Mouse (Mus musculus) lung, adult 18-20 months (tissue): Measurements from ENCODE around the gene Metap1.

Source experiments
- DNase-seq, 2 experiments: peaks; one replicate each; pipeline ENCODE4 v3.0.0; 2022; ENCODE audit warnings: mixed read lengths in 2 of 2

The Metap1 gene

GRCm38 (mm10) chr3:138489327-138490033 lies at the start of gene Metap1:
TSS of gene Metap1 (minus strand) at chr3:138489515.
- DNase-seq, result peak; percentile 94 to 95

- DNase-seq, result no peak
Measured at GRCm38 (mm10) chr3:138536031-138536430, 46.7 kb upstream of the Metap1 start.

DNA sequence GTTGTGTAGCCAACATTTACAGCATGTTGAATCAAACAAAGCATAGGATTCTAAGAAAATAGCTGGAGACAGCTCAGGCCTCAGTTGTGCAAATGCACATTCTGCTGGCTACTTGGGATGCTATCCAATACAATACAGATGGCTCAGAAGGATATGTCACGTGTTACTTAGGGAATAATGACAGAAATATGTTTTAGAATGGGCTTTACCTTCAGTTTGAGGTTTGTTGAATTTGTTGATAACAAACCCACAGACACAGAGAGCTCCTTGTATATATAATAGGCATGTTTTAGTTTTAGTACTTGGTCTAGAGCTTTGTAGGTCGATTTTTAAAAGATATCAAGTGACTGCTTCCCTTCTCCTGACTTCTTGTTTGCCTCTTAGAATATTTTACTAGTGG lies 43.4 kb upstream of the Metap1 start:
- DNase-seq, result no peak

- no peak for DNase-seq
Measured at GRCm38 (mm10) chr3:138531479-138532181, 42.3 kb upstream of the Metap1 start.

DNA sequence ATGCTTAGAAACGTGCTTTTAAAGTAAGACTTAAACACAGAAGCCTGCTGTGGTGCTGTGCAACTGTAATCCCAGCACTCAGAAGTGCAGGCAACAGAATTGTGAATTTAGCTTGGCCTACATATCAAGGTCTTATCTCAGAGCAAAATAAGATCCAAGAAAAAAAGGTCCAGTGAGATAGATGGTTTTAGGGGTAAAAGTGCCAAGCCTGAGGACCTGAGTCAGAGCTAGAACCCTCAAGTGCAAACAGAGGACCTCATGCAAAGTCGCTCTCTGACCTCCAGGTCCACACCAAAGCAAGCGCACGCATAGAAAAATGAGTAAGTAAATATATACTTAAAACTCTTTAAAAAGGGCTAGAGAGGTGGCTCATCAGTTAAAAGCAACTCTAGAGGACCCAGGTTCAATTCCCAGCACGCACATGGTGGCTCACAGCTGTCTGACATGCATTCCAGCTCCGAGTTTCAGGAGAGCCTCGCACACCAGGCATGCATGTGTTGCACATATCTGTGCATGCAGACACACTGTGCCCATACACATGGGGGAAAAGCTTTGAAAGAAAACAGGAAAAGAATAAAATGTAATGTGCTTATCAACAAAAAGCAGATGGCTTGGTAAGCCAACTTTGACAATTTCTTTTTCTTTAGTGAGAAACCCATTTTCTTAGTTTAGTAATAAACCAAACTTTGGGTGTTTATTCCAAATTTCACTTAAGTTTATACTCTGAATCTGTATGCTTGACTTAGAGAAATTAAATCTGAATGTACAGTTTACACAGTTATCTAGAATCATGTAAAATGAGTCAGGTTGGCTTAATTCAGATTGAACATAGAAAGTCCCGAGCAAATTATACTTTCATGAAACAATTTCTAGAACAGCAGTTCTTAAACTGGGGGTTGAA lies 41.5 kb upstream of the Metap1 start:
- no peak for DNase-seq

- DNase-seq, result no peak
Measured at GRCm38 (mm10) chr3:138528265-138528664, 39.0 kb upstream of the Metap1 start.

DNA sequence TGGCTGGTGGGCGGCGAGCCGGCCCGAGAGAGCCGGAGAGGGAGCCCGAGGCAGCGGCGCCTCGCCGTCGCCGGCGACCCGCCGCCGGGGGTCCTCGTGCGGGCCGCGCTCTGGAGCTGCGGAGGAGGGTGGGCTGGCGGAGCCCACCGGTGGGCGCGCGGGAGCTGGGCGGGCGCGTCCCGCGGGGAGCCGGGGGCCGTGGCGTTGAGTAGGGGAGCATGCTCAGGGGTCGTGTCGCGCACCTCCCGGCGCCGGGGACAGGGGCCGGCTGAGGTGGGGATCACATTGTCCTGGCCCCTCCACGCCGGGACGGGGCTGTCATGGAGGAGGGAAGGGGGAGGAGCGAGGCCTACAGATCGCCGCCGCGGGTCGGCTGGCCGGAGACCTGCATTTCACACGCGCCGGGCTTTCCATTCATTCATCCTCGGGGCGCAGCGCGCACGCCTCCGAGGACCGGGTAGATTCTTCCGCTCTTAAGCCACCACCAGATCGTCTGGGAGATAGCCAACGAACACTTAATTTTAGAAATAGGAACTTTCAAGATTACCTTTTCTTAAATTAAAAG lies 38.4 kb upstream of the Metap1 start:
- peak; percentile 68 to 71 for DNase-seq

DNA sequence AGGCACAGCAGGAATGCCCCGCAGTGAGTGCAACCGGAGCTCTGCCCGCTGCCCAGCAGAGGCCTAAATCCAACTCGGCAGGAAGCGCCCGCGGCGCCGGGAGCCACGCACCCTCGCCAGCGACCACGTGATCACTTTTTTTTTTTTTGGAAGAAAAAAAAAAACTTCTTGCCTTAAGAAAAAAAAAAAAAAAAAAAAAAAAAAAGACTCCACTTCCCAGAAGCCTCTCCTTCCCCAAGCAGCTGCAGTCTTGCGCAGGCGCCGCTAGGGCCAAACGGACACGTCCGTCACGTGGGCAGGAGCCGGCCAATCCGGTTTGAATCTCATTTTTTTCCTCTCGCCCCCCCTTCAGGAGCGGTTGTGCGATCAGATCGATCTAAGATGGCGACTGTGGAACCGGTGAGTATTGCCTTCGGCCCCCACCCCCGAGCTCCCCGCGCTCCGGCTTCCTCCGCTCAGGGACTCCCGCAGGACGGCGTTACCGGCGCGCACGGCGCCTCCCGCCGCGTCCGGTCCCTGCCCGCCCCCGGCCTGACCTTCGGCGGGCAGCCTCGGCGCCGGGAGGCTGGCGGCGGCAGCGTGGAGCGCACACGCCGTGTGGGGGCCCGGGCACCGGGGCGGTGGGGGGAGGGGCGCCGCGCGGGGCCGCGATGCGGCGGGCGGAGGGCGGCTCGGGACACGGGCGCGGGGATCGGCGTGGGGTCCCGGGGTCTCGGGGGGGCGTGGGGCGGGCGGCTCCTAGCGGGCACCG lies 37.8 kb upstream of the Metap1 start:
- DNase-seq, result peak; percentile 99

DNA sequence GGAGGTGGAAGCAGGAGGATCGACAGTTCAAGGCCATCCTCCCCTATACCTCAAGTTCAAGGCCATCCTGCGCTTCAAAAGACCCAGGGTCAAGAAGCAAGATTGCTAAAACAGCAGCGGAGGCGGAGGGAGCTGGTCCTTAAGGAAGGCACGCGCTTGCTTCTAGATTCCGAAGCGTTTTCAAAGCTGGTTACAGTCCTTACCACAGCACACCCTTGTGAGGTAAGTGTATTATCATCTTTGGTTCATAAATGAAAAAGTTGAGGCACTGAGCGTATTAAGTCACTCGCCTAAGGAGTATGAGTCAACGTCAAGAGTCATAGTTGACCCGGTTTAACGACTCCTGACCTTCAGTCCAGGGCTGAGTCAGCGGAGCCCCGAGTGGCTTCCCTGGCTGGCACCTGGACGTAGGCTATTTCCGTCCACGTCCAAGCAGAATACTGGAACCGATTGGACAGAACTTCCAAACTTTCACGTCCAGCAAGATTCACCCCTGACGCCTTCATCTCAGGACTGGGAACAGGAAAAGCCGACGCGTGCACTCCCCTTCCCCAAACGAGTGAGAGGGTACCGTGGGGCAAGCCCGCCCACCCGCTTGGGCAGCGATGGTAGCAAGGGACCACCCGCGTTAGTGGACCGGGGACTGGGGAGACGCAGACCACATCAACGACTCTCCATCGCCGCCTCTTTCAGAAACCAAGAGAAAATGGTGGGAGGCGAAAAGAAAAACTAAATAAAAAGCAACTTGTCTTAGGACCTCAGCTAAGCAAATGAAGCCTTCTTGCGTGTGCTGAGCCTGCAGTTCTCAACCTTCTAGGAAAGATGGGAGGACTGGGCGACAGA lies 37.0 kb upstream of the Metap1 start, which contains the start of gene Eif4e:
Gene Eif4e, plus strand, starts transcription at position 107 of the 843 bp plus-strand sequence.
- DNase-seq, result peak; percentile 71 to 84

GRCm38 (mm10) chr3:138525494-138525893 lies 36.2 kb upstream of the Metap1 start:
- no peak for DNase-seq

GRCm38 (mm10) chr3:138523956-138524355 lies 34.6 kb upstream of the Metap1 start:
- DNase-seq, result no peak

DNA sequence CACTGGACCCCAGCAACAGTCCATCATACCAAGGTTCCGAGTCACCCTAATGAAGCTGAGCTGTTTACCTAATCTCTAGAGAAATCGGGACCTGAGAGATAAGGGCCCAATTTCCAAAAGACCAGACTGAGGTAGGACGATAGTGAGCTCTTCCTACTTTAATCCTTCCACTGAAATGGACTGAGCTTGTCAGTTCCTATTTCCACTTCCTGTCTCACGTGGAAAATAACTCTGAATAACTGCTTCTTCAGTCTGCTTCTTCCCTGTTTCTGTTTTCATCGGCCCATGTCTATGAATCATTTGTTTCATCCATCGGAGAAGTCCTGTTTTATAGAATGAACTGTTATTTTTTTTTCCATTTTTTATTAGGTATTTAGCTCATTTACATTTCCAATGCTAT lies 29.9 kb upstream of the Metap1 start:
- DNase-seq, result no peak

DNA sequence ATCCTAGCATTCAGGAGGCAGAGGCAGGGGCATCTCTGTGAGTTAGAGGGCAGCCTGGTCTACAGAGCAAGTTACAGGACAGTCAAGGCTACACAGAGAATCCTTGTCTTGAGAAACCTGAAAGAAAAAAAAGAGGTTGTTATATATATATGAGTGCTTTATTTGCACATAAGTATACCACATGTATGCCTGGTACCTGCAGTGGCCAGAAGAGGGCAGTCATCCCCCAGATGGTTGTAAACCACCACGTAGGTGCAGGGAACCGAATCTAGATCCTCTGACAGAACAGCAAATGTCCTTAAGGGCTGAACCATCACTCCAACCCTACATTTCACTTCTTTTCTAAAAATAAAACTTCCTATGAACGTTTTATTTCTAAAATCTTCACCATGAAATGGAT lies 28.6 kb upstream of the Metap1 start:
- peak in 1 of 2 experiments; percentile 7 for DNase-seq

DNA sequence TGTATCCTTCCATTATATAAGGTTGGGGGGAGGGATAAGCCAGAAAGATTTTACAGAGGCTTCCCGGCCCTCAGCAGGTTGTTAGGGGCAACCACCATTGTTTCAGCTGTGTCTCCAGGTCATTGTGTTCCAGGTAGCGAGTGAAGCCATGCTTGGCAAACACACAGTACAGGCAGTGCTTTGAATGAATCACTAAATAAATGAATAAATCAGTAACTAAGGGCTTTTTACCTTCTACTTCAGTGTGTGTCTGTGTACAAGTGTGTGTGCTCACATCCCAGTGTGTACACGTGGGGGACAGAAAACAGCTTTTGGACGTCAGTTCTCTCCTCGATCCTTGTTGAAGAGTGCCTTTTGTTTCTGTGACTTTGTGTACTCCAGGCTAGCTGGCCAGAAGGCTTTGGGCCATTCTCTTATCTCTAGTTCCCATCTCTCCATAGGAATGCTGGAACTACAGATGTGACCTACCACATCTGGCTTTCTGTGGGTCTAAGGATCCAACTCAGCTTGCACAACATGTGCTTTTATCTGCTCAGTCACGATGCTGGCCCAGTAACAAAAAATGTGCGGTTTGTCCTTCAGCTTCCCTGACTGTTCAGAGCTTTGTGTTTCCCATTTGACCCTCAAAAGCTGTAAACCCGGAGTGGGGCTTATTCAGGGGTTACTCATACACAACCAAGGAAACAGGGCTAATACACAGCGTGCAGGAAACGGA lies 26.5 kb upstream of the Metap1 start:
- DNase-seq, result no peak

DNA sequence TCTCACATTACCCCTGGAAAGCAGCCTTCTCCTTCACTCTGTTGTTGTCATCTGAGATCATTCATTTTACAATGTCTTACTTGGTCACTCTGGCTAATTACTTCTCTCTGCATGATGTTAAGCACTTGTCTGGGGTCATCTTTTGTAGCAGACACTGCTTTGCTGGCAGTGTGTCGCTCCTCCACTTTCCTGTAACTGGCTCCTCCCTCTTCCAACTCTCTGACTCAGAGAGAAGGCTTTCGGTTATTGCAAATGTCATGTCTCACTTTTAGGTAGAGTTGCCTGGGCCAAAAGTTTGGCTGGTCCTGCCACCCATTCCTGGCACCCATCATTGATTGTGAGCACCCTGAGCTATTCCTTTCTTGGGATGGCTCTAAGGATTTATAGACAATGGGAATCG lies 25.4 kb upstream of the Metap1 start:
- no peak for DNase-seq

GRCm38 (mm10) chr3:138513243-138513642 lies 23.9 kb upstream of the Metap1 start:
- no peak for DNase-seq

GRCm38 (mm10) chr3:138510471-138510870 lies 21.2 kb upstream of the Metap1 start:
- no peak for DNase-seq

GRCm38 (mm10) chr3:138509581-138509980 lies 20.3 kb upstream of the Metap1 start:
- no peak for DNase-seq

- DNase-seq, result peak in 1 of 2 experiments; percentile 35
Measured at GRCm38 (mm10) chr3:138506749-138507148, 17.4 kb upstream of the Metap1 start.

DNA sequence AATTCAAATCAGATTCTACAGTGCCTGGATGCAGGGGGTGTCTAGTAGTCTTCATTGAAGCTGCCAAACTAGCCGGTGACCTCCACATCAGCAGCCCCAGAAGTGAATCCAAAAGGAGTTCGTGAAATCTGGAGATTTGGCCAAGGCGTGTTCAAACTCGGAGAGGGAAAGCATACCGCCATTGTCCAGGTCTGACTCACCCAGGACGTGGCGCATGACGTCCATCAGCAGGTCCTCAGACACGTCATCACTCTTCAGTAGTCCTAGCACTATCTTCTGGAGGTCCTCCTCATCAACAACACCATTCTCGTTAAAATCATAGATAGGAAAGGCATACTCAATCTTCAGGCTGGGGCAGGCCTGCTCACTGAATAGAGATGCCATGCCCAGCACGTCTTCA lies 14.4 kb upstream of the Metap1 start:
- DNase-seq, result no peak
